34 mouse cellular contexts compared by ENCODE assay signal in the genomic region with DNA sequence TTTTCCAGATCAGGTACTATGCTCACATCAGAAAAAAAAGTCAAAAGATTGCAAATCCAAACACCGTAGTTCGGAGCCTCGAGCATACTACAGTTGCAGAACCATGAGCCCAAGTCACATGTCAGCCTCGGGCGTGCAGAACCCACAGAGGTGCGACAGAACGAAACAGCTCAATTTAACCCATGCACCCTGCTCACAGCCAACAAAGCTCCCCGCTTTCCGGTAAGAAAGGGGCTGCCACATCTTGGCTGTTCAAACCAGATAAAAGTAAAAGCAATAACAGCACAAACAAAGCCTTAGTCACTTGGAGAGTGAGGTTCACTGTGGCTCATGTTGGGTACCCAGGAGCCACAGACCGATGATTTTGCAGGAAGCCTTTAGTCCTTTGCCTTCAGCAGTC. TPM values are rescaled to one million over a fixed set of nuclear protein-coding genes. Genes with fewer than 3 reads are reported as not detected.
A peak's percentile ranks its signal among the peaks of the same experiment; 100 is the strongest.
DNase-seq lines count a peak whose midpoint lies in the region; ATAC-seq lines count a peak whose summit lies in the region.
"Had no signal": no experiment of that assay in that cellular context is flagged by ENCODE, and none has a peak within 500 bp of the region (broad histone marks: within the 10 kb centered on the region; RNA-seq: fewer than 3 reads in every experiment).

No protein-coding gene starts in this region.

- no peaks in the 10 kb centered on the region for H3K4me1 ChIP-seq in midbrain, embryonic 11.5 days (ENCODE audit: control insufficient read depth, insufficient read depth, low read length)
- H3K4me1 ChIP-seq in midbrain, embryonic 16.5 days (ENCODE audit: control insufficient read depth, insufficient read depth, low read length) = no peaks in the 10 kb centered on the region
- H3K4me1 ChIP-seq in forebrain, embryonic 14.5 days (ENCODE audit: control insufficient read depth, insufficient read depth, low read length) = no peaks in the 10 kb centered on the region
- H3K4me1 ChIP-seq: embryonic facial prominence, embryonic 13.5 days; midbrain, embryonic 15.5 days; neural tube, embryonic 13.5 days had no signal

- H3K9ac ChIP-seq in midbrain, embryonic 11.5 days (ENCODE audit: low read length) = no peak overlapping the region
- H3K9ac ChIP-seq in midbrain, embryonic 16.5 days (ENCODE audit: low read depth, low read length) = no peak overlapping the region
- H3K9ac ChIP-seq in forebrain, embryonic 14.5 days (ENCODE audit: low read length) = no peak overlapping the region
- H3K9ac ChIP-seq: embryonic facial prominence, embryonic 13.5 days; forebrain, postnatal 0 days; hindbrain, embryonic 12.5 days; liver, embryonic 12.5 days; liver, postnatal 0 days; midbrain, embryonic 15.5 days; neural tube, embryonic 13.5 days had no signal

- peak; percentile 60 for DNase-seq in midbrain, embryonic 11.5 days (ENCODE audit: low spot score, missing footprints)
- no peak for DNase-seq in cerebellum, adult 18-20 months
- no peak for DNase-seq in forebrain, embryonic 14.5 days (ENCODE audit: low spot score)
- DNase-seq: adrenal gland, adult 8-10 months; cerebellum, adult 9-10 months; forebrain, postnatal 0 days; gastrocnemius, postnatal 10 days; kidney, postnatal 25 days; layer of hippocampus, postnatal 36 days; left cerebral cortex, postnatal 4 days; liver, postnatal 0 days; lung, postnatal 36 days; retina, postnatal 1 day; right cerebral cortex, postnatal 14 days had no signal

- no peak overlapping the region for H3K4me2 ChIP-seq in midbrain, embryonic 11.5 days
- H3K4me2 ChIP-seq in midbrain, embryonic 16.5 days (ENCODE audit: low read length) = no peak overlapping the region
- H3K4me2 ChIP-seq in forebrain, embryonic 14.5 days (ENCODE audit: low read length) = no peak overlapping the region
- H3K4me2 ChIP-seq: embryonic facial prominence, embryonic 13.5 days; hindbrain, embryonic 12.5 days; liver, embryonic 12.5 days; midbrain, embryonic 15.5 days; neural tube, embryonic 13.5 days had no signal

- no peaks in the 10 kb centered on the region for H3K36me3 ChIP-seq in midbrain, embryonic 11.5 days (ENCODE audit: control insufficient read depth, insufficient read depth, low read length)
- no peaks in the 10 kb centered on the region for H3K36me3 ChIP-seq in midbrain, embryonic 16.5 days (ENCODE audit: control insufficient read depth, insufficient read depth, low read length)
- no peaks in the 10 kb centered on the region for H3K36me3 ChIP-seq in forebrain, embryonic 14.5 days (ENCODE audit: control insufficient read depth, insufficient read depth, low read length)
- H3K36me3 ChIP-seq: embryonic facial prominence, embryonic 13.5 days; hindbrain, embryonic 12.5 days; liver, embryonic 12.5 days; midbrain, embryonic 15.5 days; neural tube, embryonic 13.5 days had no signal

- 88% methylated on average over 10 of the region's 10 CpGs for WGBS in midbrain, embryonic 11.5 days
- WGBS in midbrain, embryonic 16.5 days = 78% methylated on average over 10 of the region's 10 CpGs
- WGBS in forebrain, embryonic 14.5 days = 86% methylated on average over 10 of the region's 10 CpGs

- ATAC-seq in midbrain, embryonic 11.5 days (ENCODE audit: low FRiP score) = no peak
- ATAC-seq in midbrain, embryonic 16.5 days = no peak
- ATAC-seq in CD4-positive, CD25-positive, alpha-beta regulatory T cell, adult 4 months = peak; percentile 83
- ATAC-seq in hematopoietic stem cell, adult 5-6 weeks (replicated peaks in 1 of 2; ENCODE audit: insufficient read depth in 1 of 2, low FRiP score in 2 of 2, low TSS enrichment in 1 of 2, low read depth in 1 of 2, poor library complexity in 2 of 2, severe bottlenecking in 2 of 2) = peak; percentile 29 to 44; a peak in 3 of 4 replicates
- peak; percentile 39; the same call in 1 of the 2 replicates for ATAC-seq in megakaryocyte-erythroid progenitor cell, adult 5-6 weeks (replicated peaks; ENCODE audit: low FRiP score, low TSS enrichment, poor library complexity, severe bottlenecking)
- ATAC-seq in erythroid progenitor cell, adult 5-6 weeks (replicated peaks; ENCODE audit: low FRiP score, poor library complexity, severe bottlenecking) = no peak
- no peak for ATAC-seq in forebrain, embryonic 14.5 days
- ATAC-seq: forebrain, postnatal 0 days; hindbrain, postnatal 0 days; intestine, postnatal 0 days; liver, embryonic 12.5 days; liver, postnatal 0 days; midbrain, embryonic 15.5 days had no signal

- H3K4me3 ChIP-seq in midbrain, embryonic 11.5 days (ENCODE audit: low read depth, low read length) = no peak overlapping the region
- no peak overlapping the region for H3K4me3 ChIP-seq in midbrain, embryonic 16.5 days (ENCODE audit: low read depth, low read length)
- H3K4me3 ChIP-seq in forebrain, embryonic 14.5 days (ENCODE audit: low read depth, low read length) = no peak overlapping the region
- H3K4me3 ChIP-seq: embryonic facial prominence, embryonic 13.5 days; hindbrain, embryonic 12.5 days; liver, embryonic 12.5 days; midbrain, embryonic 15.5 days; neural tube, embryonic 13.5 days had no signal

- H3K27me3 ChIP-seq in midbrain, embryonic 11.5 days (ENCODE audit: control insufficient read depth, insufficient read depth, low read length) = no peaks in the 10 kb centered on the region
- no peaks in the 10 kb centered on the region for H3K27me3 ChIP-seq in midbrain, embryonic 16.5 days (ENCODE audit: control insufficient read depth, insufficient read depth, low read depth, low read length)
- H3K27me3 ChIP-seq in forebrain, embryonic 14.5 days (replicated peaks; ENCODE audit: control insufficient read depth, insufficient read depth, low read length) = no peaks in the 10 kb centered on the region
- H3K27me3 ChIP-seq: embryonic facial prominence, embryonic 13.5 days; hindbrain, embryonic 12.5 days; midbrain, embryonic 15.5 days; neural tube, embryonic 13.5 days had no signal

- no peak overlapping the region for H3K27ac ChIP-seq in midbrain, embryonic 11.5 days (ENCODE audit: low read depth, low read length)
- no peak overlapping the region for H3K27ac ChIP-seq in midbrain, embryonic 16.5 days (ENCODE audit: low read length)
- no peak overlapping the region for H3K27ac ChIP-seq in forebrain, embryonic 14.5 days (ENCODE audit: low read depth, low read length)
- H3K27ac ChIP-seq: embryonic facial prominence, embryonic 13.5 days; hindbrain, embryonic 12.5 days; hindbrain, postnatal 0 days; liver, embryonic 12.5 days; midbrain, embryonic 15.5 days; neural tube, embryonic 13.5 days had no signal

- no peaks in the 10 kb centered on the region for H3K9me3 ChIP-seq in midbrain, embryonic 11.5 days (ENCODE audit: control insufficient read depth, low read length)
- H3K9me3 ChIP-seq in midbrain, embryonic 16.5 days (replicated peaks; ENCODE audit: control insufficient read depth, low read length, poor library complexity, severe bottlenecking) = no peaks in the 10 kb centered on the region
- H3K9me3 ChIP-seq in forebrain, embryonic 14.5 days (replicated peaks; ENCODE audit: control insufficient read depth, low read length) = no peaks in the 10 kb centered on the region
- H3K9me3 ChIP-seq: embryonic facial prominence, embryonic 13.5 days; hindbrain, embryonic 12.5 days; liver, embryonic 12.5 days; midbrain, embryonic 15.5 days; neural tube, embryonic 13.5 days had no signal

RNA-seq across cellular contexts. Expression of a gene that starts 41.0 kb away (rescaled TPM):
- 0.10 and 0.12 TPM in 2 replicates for polyA plus RNA-seq in midbrain, embryonic 11.5 days (2014; fragmentation: Nextera tagmentation; extraction: Ambion mirVana)
- polyA plus RNA-seq in midbrain, embryonic 16.5 days (2015; fragmentation: Nextera tagmentation; extraction: Ambion mirVana) = not detected in 2 replicates
- polyA plus RNA-seq in CD4-positive, CD25-positive, alpha-beta regulatory T cell, adult 4 months (2017; shearing (Covaris generic)) = not detected
- not detected in 2 replicates for total RNA-seq in hematopoietic stem cell, adult 5-6 weeks (2017)
- not detected in 2 replicates for total RNA-seq in megakaryocyte-erythroid progenitor cell, adult 5-6 weeks (2014; fragmentation: Nextera tagmentation)
- not detected in 2 replicates for total RNA-seq in megakaryocyte-erythroid progenitor cell, adult 5-6 weeks (2017)
- not detected in 2 replicates for total RNA-seq in erythroid progenitor cell, adult 5-6 weeks (2015; ENCODE audit: low replicate concordance)
- not detected in 2 replicates for total RNA-seq in erythroid progenitor cell, adult 5-6 weeks (2017; ENCODE audit: low replicate concordance)
- polyA plus RNA-seq in forebrain, embryonic 14.5 days (2014; fragmentation: Nextera tagmentation; extraction: Ambion mirVana) = not detected in 2 replicates
- total RNA-seq: adrenal gland, adult 8-10 months; forebrain, postnatal 0 days; gastrocnemius, postnatal 10 days; heart, adult 8-10 months; heart, postnatal 25 days; layer of hippocampus, adult 18-20 months; layer of hippocampus, postnatal 36 days; left cerebral cortex, postnatal 4 days had no signal
- polyA plus RNA-seq: C2C12; forebrain, embryonic 11.5 days; forebrain, postnatal 0 days; gonadal fat pad, adult 2 months; heart, embryonic 14.5 days; hindbrain, embryonic 12.5 days; intestine, postnatal 0 days; liver, embryonic 12.5 days; liver, postnatal 0 days; midbrain, embryonic 15.5 days; neural tube, embryonic 13.5 days; stomach, embryonic 16.5 days had no signal

Comparison
In these comparisons a context has a peak if more than half of its experiments do, and no peak if none do; other contexts are left out.
1. ATAC-seq: peak in CD4-positive, CD25-positive, alpha-beta regulatory T cell, adult 4 months (single experiment), hematopoietic stem cell, adult 5-6 weeks (2 of 2) and megakaryocyte-erythroid progenitor cell, adult 5-6 weeks (single experiment); none in midbrain, embryonic 11.5 days (single experiment), midbrain, embryonic 16.5 days (single experiment), erythroid progenitor cell, adult 5-6 weeks (single experiment) and forebrain, embryonic 14.5 days (single experiment).